Mouse (Mus musculus) olfactory bulb, adult 2 months (tissue): ENCODE measurements around the gene Bnc2. TPM values are rescaled to one million over a fixed set of nuclear protein-coding genes. Genes with fewer than 3 reads are reported as not detected.

Experiments
- H3K27ac ChIP-seq: fragments of 200-500 bp; 2 replicates; pipeline ENCODE4 v1.5.1; 2012; ENCODE audit warnings: low read depth, low read length; ENCODE audit not compliant: insufficient read depth
- H3K4me1 ChIP-seq: fragments of 200-500 bp; 2 replicates; pipeline ENCODE4 v1.6.1; 2012; ENCODE audit warnings: low read length; ENCODE audit not compliant: control insufficient read depth, insufficient read depth
- H3K4me3 ChIP-seq: fragments of 200-500 bp; 2 replicates; pipeline ENCODE4 v1.5.1; 2012; ENCODE audit warnings: mild to moderate bottlenecking, low read depth, low read length, moderate library complexity; ENCODE audit not compliant: insufficient read depth
- CTCF ChIP-seq: fragments of 200-500 bp; IDR thresholded peaks from 2 replicates; pipeline ENCODE4 v1.5.1; 2012; ENCODE audit warnings: low read depth, mild to moderate bottlenecking, low read length, moderate library complexity; ENCODE audit not compliant: insufficient read depth
- POLR2A ChIP-seq: fragments of 200-500 bp; IDR thresholded peaks from 2 replicates; pipeline ENCODE4 v1.6.1; 2012; ENCODE audit warnings: mild to moderate bottlenecking, low read depth, low read length, moderate library complexity; ENCODE audit not compliant: insufficient read depth
- WGBS: fragments of 180-500 bp; shearing (Covaris S2); methylation state at CpG from one replicate; pipeline ENCODE4 v1.1.7; 2018; 5-methylcytosine and 5-hydroxymethylcytosine counted together
- polyA plus RNA-seq: library from polyadenylated mRNA; stranded (reverse); fragments of >200 nt; gene quantifications from 2 replicates; pipeline ENCODE4 v1.2.4, GENCODE M21; 2012; ENCODE audit warnings: low replicate concordance; ENCODE audit not compliant: missing spikeins, insufficient read depth, insufficient read length

The Bnc2 gene
- polyA plus RNA-seq, 1 experiment, result not detected

- 50% methylated on average over 4 of the region's 4 CpGs for WGBS
- TF ChIP-seq CTCF (no peak), POLR2A (no peak)
- Histone ChIP-seq H3K4me3 (no peak overlapping the region), H3K27ac (no peak overlapping the region), H3K4me1 (no peaks in the 10 kb centered on the region)
These were observed 366.7 kb downstream of the Bnc2 start for GRCm38 (mm10) chr4:84308226-84308862.

GRCm38 (mm10) chr4:84306928-84307606 lies 368.0 kb downstream of the Bnc2 start:
- Histone ChIP-seq H3K4me1 (no peaks in the 10 kb centered on the region), H3K4me3 (no peak overlapping the region), H3K27ac (no peak overlapping the region)
- TF ChIP-seq CTCF (no peak), POLR2A (no peak)
- 47% methylated on average over 9 of the region's 9 CpGs for WGBS

GRCm38 (mm10) chr4:84302949-84303348 lies 372.1 kb downstream of the Bnc2 start:
- no peak overlapping the region for H3K4me3 ChIP-seq
- WGBS, result 81% methylated on average over 3 of the region's 3 CpGs
- no peaks in the 10 kb centered on the region for H3K4me1 ChIP-seq
- TF ChIP-seq CTCF, result no peak
- TF ChIP-seq POLR2A, result no peak
- no peak overlapping the region for H3K27ac ChIP-seq

DNA sequence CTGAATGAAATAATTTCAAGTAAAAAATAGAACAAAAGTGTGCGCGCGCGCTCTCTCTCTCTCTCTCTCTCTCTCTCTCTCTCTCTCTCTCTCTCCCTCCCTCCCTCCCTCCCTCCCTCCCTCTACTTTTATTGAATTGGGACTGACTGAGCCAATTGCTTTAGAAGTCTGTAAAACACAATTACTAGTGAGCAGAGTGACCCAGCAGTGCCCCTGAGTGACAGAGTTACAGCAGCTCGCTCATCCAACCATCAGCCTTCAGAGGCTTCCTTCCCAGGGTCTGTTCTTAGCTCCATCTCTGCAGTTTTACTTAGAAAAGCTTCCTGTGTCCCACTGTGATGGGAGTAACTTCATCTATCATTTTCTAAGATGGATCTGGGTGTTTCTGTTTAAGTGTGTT lies 389.9 kb downstream of the Bnc2 start:
- 91% methylated on average over 5 of the region's 5 CpGs for WGBS

GRCm38 (mm10) chr4:84282651-84283050 lies 392.4 kb downstream of the Bnc2 start:
- no peaks in the 10 kb centered on the region for H3K4me1 ChIP-seq
- H3K27ac ChIP-seq, result no peak overlapping the region
- no peak overlapping the region for H3K4me3 ChIP-seq
- TF ChIP-seq CTCF (no peak), POLR2A (no peak)
- 84% methylated on average over 2 of the region's 2 CpGs for WGBS

More for the DNA sequence above, 389.9 kb downstream of the Bnc2 start:
- H3K4me1 ChIP-seq, result no peaks in the 10 kb centered on the region
- H3K27ac ChIP-seq, result no peak overlapping the region
- TF ChIP-seq CTCF, result no peak
- no peak for TF ChIP-seq POLR2A
- no peak overlapping the region for H3K4me3 ChIP-seq

DNA sequence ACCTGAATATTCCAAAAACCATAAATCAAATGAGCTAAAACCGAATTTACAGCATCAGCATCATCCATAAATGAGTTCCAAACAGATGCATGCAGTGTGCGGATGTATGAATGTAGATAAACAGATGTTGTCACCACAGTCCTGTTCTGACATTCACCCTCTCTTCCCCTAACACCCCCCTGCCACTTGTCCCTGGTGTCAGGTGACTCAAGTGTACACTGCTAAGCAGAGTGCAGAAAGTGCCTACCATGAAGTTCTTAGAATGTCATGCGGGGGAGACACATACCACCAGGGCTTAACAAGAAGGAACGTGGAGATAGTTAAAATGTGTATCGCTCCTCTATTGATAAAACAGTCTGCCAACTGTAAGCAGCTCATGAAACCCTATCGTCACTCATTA lies 396.9 kb downstream of the Bnc2 start:
- no peak overlapping the region for H3K27ac ChIP-seq
- TF ChIP-seq CTCF (no peak), POLR2A (no peak)
- H3K4me1 ChIP-seq, result no peaks in the 10 kb centered on the region
- 81% methylated on average over 6 of the region's 6 CpGs for WGBS
- no peak overlapping the region for H3K4me3 ChIP-seq

DNA sequence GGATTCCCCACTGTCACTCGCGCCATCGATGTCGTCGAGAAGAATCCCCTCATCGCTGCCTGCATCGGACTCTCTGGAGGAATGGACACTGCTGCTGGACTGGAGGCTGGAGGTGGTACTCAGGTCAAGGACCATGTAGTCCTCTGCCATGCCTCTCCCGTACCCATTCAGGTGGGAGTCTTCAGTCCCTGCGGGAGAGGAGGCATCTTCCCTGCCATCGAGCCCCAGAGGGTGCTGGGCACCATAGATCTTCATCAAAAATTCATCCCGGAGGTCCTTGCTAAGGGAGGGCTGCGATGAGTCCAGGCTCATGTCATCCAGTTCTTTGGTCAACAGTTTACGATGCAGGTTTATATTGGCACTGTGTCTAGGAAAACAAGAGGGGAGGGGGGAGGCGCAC lies 399.0 kb downstream of the Bnc2 start:
- WGBS, result 85% methylated on average over 14 of the region's 14 CpGs
- H3K4me1 ChIP-seq, result no peaks in the 10 kb centered on the region
- no peak overlapping the region for H3K4me3 ChIP-seq
- no peak for TF ChIP-seq CTCF
- no peak for TF ChIP-seq POLR2A
- H3K27ac ChIP-seq, result no peak overlapping the region

DNA sequence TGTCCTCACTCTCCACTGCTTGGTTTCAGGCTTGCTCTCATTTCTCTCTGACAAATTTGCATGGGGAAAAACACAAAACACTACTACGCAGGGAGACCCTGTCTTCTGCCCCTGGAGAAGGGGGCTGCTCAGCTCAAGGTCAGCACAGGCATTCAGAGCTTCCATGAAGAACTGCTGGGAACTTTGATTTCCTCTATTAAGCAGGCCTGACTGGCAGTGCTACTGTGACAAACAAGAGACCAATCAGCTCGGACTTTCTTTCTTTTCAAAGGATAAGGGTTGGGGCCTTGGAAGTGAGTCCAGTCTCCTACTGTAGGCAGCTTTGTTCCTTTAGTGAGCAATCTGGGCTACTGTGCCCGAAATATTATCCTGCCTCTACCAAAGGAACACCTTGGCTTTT lies 400.9 kb downstream of the Bnc2 start:
- H3K27ac ChIP-seq, result no peak overlapping the region
- no peak for TF ChIP-seq CTCF
- TF ChIP-seq POLR2A, result no peak
- WGBS, result 76% methylated on average over 3 of the region's 3 CpGs
- no peaks in the 10 kb centered on the region for H3K4me1 ChIP-seq
- no peak overlapping the region for H3K4me3 ChIP-seq

GRCm38 (mm10) chr4:84272867-84273266 lies 402.2 kb downstream of the Bnc2 start:
- WGBS, result 63% methylated on average over 2 of the region's 2 CpGs
- Histone ChIP-seq H3K4me1 (no peaks in the 10 kb centered on the region), H3K27ac (no peak overlapping the region), H3K4me3 (no peak overlapping the region)
- TF ChIP-seq POLR2A (no peak), CTCF (no peak)
